Mouse (Mus musculus): ENCODE data around the gene Batf2. TPM values are rescaled to one million over a fixed set of nuclear protein-coding genes. Genes with fewer than 3 reads are reported as not detected.
"Not testable (repeated sequence)": the region's sequence is repeated elsewhere in the genome, so short reads cannot be mapped to it uniquely, and the experiment has no call there.

Batf2 gene
- polyA plus RNA-seq, 1 experiment from 2014 or later, result 1.1 TPM

DNA sequence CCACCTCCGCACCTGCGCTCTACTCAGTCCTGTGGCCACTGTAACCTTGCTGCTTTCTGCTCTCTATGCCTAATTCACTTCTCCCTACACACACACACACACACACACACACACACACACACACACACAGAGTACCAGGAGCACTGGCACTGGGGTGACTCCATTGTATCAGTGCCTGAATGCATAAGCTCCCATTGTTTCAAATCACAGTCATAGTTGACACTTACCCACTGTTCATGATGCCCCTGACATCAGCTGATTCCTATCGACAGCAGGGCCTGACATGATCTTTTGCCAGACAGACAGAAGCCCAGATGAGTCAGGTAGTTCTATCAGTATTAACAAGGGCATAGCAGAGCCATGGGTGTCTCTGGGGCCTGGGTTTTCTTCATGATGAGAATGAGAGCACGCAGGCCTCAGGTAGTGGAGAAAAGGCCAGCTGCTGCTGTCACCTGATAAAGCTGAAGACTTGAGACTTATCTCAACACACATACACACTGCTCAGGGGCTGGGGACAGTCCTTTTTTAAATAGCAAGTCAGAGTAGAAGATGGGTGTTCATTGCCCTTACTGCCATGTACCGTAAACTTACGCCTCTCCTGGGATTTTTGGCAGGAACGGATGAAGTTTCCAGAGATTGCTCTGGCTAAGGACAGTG, 8.5 kb upstream of the Batf2 start:
- 0 out of 2 replicates have a peak overlapping the region, but pooled peaks have one; percentile 10 for H3K9ac ChIP-seq (replicated peaks)
- WGBS (ENCODE audit: insufficient replicate concordance), result 55% methylated on average over 7 of the region's 7 CpGs
- TF ChIP-seq CTCF (IDR thresholded peaks at IDR 0.05; ENCODE audit: low read depth), result no peak
- peak; percentile 90 for TF ChIP-seq EP300 (IDR thresholded peaks at IDR 0.05; ENCODE audit: low read depth)
- H3K36me3 ChIP-seq (replicated peaks; ENCODE audit: insufficient read depth, low read length), result 0 out of 2 replicates have a peak, but pooled peaks cover 9% of the 10 kb centered on the region
- peak overlapping the region; percentile 20; the same call in 1 of the 2 replicates for H3K4me3 ChIP-seq (ENCODE audit: low read depth, low read length)
- peak overlapping the region; percentile 72 for H3K27ac ChIP-seq (ENCODE audit: low read depth)
- H3K4me2 ChIP-seq (ENCODE audit: low read depth, low read length), result peak overlapping the region; percentile 60
- H3K4me1 ChIP-seq (ENCODE audit: insufficient read depth), result peaks cover 33% of the 10 kb centered on the region
- H3K9me3 ChIP-seq (ENCODE audit: low read length), result no peaks in the 10 kb centered on the region
- peak; percentile 53 for ATAC-seq
- DNase-seq, result peak; percentile 43
- no peaks in the 10 kb centered on the region for H3K27me3 ChIP-seq (ENCODE audit: insufficient read depth, low read length)

GRCm38 (mm10) chr19:6133197-6133596, 7.6 kb upstream of the Batf2 start:
- Histone ChIP-seq H3K4me2 (ENCODE audit: low read depth, low read length) (peak overlapping the region; percentile 60), H3K4me1 (ENCODE audit: insufficient read depth) (peaks cover 33% of the 10 kb centered on the region), H3K27ac (ENCODE audit: low read depth) (peak overlapping the region; percentile 72), H3K4me3 (ENCODE audit: low read depth, low read length) (peak overlapping the region; percentile 13; the same call in 1 of the 2 replicates)
- WGBS (ENCODE audit: insufficient replicate concordance), result 57% methylated on average over 1 of the region's 1 CpGs
- H3K9ac ChIP-seq (replicated peaks); H3K27me3 ChIP-seq (ENCODE audit: insufficient read depth, low read length); H3K9me3 ChIP-seq (ENCODE audit: low read length); H3K36me3 ChIP-seq (replicated peaks; ENCODE audit: insufficient read depth, low read length); DNase-seq: not testable (repeated sequence)
- peak; percentile 46 for ATAC-seq

GRCm38 (mm10) chr19:6136397-6136796, 4.4 kb upstream of the Batf2 start:
- no peak for TF ChIP-seq CTCF (IDR thresholded peaks at IDR 0.05; ENCODE audit: low read depth)
- TF ChIP-seq EP300 (IDR thresholded peaks at IDR 0.05; ENCODE audit: low read depth), result no peak
- no peaks in the 10 kb centered on the region for H3K9me3 ChIP-seq (ENCODE audit: low read length)
- DNase-seq (no peak), ATAC-seq (no peak)
- H3K27me3 ChIP-seq (ENCODE audit: insufficient read depth, low read length), result no peaks in the 10 kb centered on the region
- 0 out of 2 replicates have a peak, but pooled peaks cover 9% of the 10 kb centered on the region for H3K36me3 ChIP-seq (replicated peaks; ENCODE audit: insufficient read depth, low read length)
- no peak overlapping the region for H3K27ac ChIP-seq (ENCODE audit: low read depth)
- H3K4me1 ChIP-seq (ENCODE audit: insufficient read depth), result peaks cover 26% of the 10 kb centered on the region
- H3K4me3 ChIP-seq (ENCODE audit: low read depth, low read length), result no peak overlapping the region
- WGBS (ENCODE audit: insufficient replicate concordance), result 81% methylated on average over 3 of the region's 3 CpGs
- no peak overlapping the region for H3K9ac ChIP-seq (replicated peaks)
- no peak overlapping the region for H3K4me2 ChIP-seq (ENCODE audit: low read depth, low read length)

DNA sequence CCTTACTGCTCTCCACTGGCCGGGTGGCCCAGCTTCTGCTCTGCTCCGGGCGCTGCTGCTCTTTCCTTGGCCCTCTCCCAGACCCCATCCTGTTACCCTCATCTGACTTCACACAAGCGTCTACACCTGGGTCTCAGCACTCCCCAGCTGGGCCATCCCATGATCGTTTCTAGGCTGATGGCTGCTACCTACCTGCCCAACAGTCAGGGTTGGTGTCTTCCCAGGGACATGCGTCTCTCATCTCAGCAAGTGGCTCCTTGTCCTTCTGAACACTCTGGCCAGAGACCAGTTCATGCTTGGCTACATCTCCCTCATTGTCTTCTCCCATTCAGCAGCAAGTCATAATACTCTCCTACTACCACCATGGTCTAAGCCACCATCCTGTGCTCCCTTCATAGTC, 1.1 kb upstream of the Batf2 start:
- WGBS (ENCODE audit: insufficient replicate concordance), result 92% methylated on average over 6 of the region's 6 CpGs
- Histone ChIP-seq H3K4me3 (ENCODE audit: low read depth, low read length) (peak overlapping the region; percentile 57; the same call in 1 of the 2 replicates), H3K27ac (ENCODE audit: low read depth) (no peak overlapping the region), H3K36me3 (replicated peaks; ENCODE audit: insufficient read depth, low read length) (0 out of 2 replicates have a peak, but pooled peaks cover 7% of the 10 kb centered on the region), H3K4me1 (ENCODE audit: insufficient read depth) (peaks cover 8% of the 10 kb centered on the region), H3K9me3 (ENCODE audit: low read length) (no peaks in the 10 kb centered on the region), H3K27me3 (ENCODE audit: insufficient read depth, low read length) (no peaks in the 10 kb centered on the region), H3K9ac (replicated peaks) (peak overlapping the region; percentile 75), H3K4me2 (ENCODE audit: low read depth, low read length) (peak overlapping the region; percentile 83)
- ATAC-seq, result no peak
- no peak for DNase-seq
- TF ChIP-seq CTCF (IDR thresholded peaks at IDR 0.05; ENCODE audit: low read depth) (no peak), EP300 (IDR thresholded peaks at IDR 0.05; ENCODE audit: low read depth) (no peak)

- Histone ChIP-seq H3K4me2 (ENCODE audit: low read depth, low read length) (peak overlapping the region; percentile 83), H3K27me3 (ENCODE audit: insufficient read depth, low read length) (no peaks in the 10 kb centered on the region), H3K4me3 (ENCODE audit: low read depth, low read length) (peak overlapping the region; percentile 57), H3K4me1 (ENCODE audit: insufficient read depth) (peaks cover 8% of the 10 kb centered on the region), H3K27ac (ENCODE audit: low read depth) (peak overlapping the region; percentile 94), H3K9me3 (ENCODE audit: low read length) (no peaks in the 10 kb centered on the region), H3K9ac (replicated peaks) (peak overlapping the region; percentile 75), H3K36me3 (replicated peaks; ENCODE audit: insufficient read depth, low read length) (0 out of 2 replicates have a peak, but pooled peaks cover 7% of the 10 kb centered on the region)
- TF ChIP-seq EP300 (IDR thresholded peaks at IDR 0.05; ENCODE audit: low read depth), result no peak
- no peak for TF ChIP-seq CTCF (IDR thresholded peaks at IDR 0.05; ENCODE audit: low read depth)
- 6% methylated on average over 16 of the region's 16 CpGs for WGBS (ENCODE audit: insufficient replicate concordance)
- no peak; the same call in 1 of the 2 replicates for ATAC-seq
- no peak for DNase-seq
These were observed 457 bp upstream of the Batf2 start for GRCm38 (mm10) chr19:6140374-6140677.

DNA sequence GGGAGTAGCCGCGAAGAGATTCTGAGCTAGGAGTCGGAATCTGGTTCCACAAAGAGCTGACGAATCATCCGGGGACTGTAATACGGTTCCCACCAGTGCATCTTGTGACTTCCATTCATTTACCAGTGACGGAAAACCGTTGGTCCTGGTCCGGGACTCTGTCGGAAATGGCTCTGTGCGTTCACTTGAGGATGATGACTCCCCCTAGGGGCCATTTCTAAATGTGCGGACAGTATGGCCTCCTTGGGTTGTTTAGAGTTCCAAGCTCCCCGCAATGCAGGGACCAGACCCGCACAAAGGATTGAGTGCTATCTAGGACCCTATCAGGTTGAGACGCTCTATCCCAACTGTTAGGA, 589 bp downstream of the Batf2 start, which contains the start of gene Arl2:
TSS of gene Arl2 (minus strand) at position 155 of the 356 bp plus-strand sequence.
- Histone ChIP-seq H3K4me2 (ENCODE audit: low read depth, low read length) (peak within 1 kb of the TSS; percentile 83), H3K27ac (ENCODE audit: low read depth) (peak within 1 kb of the TSS; percentile 94), H3K36me3 (replicated peaks; ENCODE audit: insufficient read depth, low read length) (0 out of 2 replicates have a peak, but pooled peaks cover under 1% of the 10 kb centered on the region), H3K9ac (replicated peaks) (peak within 1 kb of the TSS; percentile 75), H3K4me3 (ENCODE audit: low read depth, low read length) (peak within 1 kb of the TSS; percentile 57), H3K9me3 (ENCODE audit: low read length) (no peaks in the 10 kb centered on the region), H3K4me1 (ENCODE audit: insufficient read depth) (peaks cover 8% of the 10 kb centered on the region), H3K27me3 (ENCODE audit: insufficient read depth, low read length) (no peaks in the 10 kb centered on the region)
- DNase-seq (peak; percentile 84), ATAC-seq (peak; percentile 76)
- WGBS (ENCODE audit: insufficient replicate concordance), result 1% methylated on average over 15 of the region's 15 CpGs
- TF ChIP-seq EP300 (IDR thresholded peaks at IDR 0.05; ENCODE audit: low read depth) (peak; percentile 58; the same call in 1 of the 2 replicates), CTCF (IDR thresholded peaks at IDR 0.05; ENCODE audit: low read depth) (peak; percentile 70)

All from liver, postnatal 0 days (tissue).